Mouse (Mus musculus) right cerebral cortex, adult 2 months (tissue): ENCODE data around the gene Klk14.
A peak's percentile ranks its signal among the peaks of the same experiment; 100 is the strongest.
"Not testable (repeated sequence)": the region's sequence is repeated elsewhere in the genome, so short reads cannot be mapped to it uniquely, and the experiment has no call there.

Experiments used
- DNase-seq, 2 experiments: peaks; one replicate each; pipeline ENCODE4 v3.0.0; 2021 to 2022; ENCODE audit warnings: low spot score in 2 of 2

Klk14 gene

DNA sequence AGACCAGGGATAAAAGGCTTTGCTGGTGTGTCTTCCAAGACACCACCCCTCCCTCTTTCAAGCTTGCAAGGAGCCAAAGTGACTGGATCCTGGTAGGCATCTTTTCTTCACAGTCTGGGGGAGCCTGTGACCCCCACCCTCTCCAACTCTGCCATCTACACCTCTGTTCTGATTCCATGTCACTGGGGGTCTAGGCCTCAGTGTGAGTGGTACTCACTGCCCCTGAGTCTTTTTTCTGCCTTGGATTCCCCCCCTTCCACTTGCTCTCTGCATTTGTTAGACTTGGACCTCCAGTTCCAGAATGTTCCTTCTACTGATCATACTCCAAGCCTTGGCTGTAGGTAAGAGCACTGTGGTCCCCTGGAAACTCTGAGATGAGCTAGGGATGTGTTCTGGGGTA is at the start of gene Klk14:
TSS of gene Klk14 (plus strand) at position 301 of the 400 bp plus-strand sequence.
- no peak for DNase-seq

DNA sequence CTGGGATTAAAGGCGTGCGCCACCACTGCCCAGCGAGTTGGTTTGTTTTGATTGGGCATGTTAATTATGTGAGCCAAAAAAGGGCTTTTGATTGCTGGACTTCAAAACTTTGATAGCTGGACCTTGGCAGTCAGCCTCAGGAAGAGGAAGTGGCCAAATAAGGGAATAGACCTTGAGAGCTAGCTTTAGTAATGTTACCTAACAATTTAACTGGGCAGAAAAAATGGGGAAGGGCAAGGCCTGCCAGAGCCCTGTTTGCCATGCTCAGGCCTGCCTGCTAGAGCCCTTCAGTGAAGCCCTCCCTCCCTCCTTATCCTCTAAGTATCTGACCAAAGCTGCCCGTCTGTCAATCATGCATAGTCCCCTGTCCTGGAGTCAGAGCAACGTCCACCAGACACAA is 47.6 kb upstream of the Klk14 start:
- DNase-seq = no peak

DNA sequence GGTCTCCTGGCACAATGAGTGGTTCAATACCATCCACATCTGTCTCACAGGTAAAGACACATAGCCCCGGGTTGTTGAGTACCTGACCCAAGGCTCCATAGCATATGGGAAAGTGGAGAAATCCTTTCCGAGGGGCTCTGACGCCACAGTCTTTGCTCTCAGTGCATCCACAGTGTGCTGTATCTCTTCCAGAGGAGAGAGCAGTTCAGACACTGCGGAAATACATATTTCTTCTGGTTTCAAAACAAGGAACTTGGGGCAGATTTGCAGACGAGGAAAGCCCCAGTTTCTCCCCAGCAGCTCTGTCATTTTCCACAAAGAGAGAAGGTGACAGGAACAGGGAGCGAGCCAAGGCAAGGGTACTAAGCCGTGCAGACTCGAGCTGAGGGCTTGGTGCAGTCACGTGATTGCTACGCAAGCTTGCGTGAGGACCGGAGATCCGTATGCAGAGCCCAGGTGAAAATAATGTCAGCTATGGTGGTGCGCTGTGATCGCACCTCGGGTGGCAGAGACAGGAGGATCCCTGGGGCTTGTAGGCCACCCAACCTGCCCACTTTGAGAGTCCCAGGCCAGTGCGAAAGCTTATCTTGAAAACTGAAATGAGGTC is 47.1 kb upstream of the Klk14 start:
- DNase-seq = no peak

DNA sequence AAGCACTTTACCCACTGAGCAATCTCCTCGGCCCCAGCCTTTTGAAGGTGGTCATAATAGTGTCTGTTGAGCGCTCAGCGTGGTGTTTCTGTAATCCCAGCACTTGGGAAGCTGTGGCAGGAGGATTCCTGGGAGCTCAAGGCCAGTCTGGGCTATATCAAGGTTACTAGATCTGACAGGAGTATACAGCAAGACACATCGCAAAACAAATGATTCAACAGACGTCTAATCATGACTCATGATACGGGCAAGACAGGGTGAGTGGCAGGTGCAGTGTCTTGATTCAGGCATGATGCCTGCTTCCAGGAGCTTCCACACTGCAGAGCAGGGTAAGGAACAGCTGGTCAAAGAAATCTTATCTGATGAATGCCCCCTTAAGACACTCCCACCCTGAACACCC is 37.5 kb upstream of the Klk14 start:
- no peak for DNase-seq

DNA sequence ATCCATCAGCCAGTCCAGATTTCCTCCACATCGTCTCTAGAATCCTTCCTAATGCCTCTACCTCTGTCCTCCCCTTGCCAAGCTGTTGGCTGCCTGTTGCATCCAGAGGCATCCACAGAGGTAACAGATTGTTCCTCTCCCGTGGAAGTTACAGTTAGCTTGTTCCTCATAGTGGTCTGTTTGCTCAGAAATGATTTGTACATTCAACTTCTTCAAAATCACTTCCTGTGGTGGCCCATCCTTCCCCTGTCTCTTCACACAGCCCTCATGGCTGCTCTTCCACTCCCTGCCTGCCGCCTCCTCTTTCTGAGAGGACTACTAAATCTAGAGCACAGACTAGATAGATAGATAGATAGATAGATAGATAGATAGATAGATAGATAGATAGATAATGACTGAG is 35.7 kb upstream of the Klk14 start:
- DNase-seq = no peak

DNA sequence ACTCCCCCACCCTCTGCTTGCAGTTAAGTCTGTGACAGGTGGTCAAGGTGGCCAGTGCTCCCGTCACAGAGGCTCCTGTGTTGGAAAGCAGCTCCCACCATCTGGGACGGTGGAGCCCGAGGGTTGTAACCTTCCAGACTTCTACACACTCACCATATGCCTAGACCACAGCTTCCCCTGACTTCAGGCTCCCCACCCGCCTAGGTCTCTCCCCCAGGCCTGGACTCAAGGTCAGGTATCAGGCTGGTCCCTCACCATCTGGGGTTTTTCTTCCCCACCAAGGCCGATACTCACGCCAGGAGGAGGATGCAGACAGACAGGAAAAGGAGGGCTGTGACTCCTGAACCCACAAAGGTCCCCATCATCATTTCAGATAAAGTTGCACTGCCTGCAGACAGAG is 34.0 kb upstream of the Klk14 start:
- DNase-seq = no peak

DNA sequence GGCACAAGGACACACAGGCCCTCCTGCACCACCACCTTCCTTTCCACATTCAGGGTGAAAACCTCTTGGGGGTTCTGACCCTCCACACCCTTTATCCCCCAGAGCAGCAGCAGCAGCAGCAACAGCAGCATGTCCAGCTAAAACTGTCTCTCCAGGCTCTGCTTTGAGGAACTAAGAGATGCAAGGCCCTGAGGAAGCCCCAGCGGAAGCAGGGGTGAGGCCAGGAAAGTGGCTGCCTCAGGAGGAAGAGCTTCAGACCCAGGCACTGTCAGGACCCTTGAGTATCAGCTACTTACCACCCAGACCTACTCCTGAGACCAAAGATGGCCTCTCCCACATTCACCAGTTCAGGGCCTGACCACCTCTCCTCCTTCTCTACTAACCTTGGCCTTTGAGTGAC is 30.2 kb upstream of the Klk14 start, which contains the start of gene Siglece:
TSS of gene Siglece (minus strand) at position 160 of the 400 bp plus-strand sequence.
- DNase-seq = no peak

DNA sequence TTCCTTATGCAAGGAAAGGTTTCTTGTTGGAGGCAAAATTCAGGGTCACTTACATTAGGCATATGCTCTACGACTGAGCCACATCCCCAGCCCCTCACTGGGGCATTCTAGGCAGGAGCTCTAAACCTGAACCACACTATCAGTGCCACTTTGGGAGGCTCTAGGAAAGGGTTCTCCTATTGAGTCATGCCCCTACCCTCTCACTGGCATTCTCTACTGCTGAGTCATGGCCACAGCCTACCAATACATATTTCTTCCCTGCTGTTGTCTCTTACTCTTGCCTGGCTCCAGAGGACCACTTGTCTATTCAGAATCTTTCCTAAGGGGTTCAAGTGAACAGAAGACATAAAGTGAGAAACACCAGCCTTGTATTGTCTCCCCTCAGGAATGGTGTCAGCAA is 27.4 kb upstream of the Klk14 start:
- DNase-seq = no peak

DNA sequence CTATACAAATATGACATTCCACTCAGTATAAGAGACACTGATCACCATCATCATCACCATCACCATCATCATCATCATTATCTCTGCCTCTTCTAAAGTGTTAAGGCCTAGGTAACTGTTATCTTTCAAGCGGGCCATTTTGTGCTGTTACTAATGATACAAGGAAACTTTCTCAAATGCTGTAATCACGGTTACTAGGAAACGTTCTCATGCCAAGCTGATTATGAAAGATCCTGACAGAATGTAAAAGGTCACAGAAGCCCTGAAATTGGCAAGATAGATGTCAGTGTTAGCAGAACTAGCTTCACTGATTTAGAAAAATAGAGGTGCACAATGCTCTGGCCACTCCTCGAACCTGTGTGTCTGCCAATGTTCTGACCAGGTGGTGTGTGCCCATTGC is 23.0 kb upstream of the Klk14 start:
- not testable (repeated sequence) for DNase-seq

DNA sequence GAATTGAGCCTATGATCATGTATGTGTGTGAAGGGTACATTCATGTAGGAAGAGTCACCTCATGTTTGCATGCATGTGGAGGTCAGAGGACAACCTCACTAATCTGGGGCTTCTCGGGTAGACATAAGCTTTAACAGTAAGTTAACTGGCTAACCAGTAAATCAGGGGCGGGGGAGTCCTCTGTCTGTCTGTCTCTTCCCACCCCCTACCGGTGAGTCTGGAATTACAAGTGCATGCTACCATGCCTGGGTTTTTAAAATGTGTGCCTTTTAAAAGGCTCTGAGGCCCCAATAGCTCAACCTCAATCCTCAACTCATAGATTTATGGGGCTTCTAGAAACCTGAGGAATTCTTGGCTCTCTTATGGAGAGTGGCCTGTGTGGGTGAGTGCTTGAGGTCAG is 21.6 kb upstream of the Klk14 start:
- no peak for DNase-seq

DNA sequence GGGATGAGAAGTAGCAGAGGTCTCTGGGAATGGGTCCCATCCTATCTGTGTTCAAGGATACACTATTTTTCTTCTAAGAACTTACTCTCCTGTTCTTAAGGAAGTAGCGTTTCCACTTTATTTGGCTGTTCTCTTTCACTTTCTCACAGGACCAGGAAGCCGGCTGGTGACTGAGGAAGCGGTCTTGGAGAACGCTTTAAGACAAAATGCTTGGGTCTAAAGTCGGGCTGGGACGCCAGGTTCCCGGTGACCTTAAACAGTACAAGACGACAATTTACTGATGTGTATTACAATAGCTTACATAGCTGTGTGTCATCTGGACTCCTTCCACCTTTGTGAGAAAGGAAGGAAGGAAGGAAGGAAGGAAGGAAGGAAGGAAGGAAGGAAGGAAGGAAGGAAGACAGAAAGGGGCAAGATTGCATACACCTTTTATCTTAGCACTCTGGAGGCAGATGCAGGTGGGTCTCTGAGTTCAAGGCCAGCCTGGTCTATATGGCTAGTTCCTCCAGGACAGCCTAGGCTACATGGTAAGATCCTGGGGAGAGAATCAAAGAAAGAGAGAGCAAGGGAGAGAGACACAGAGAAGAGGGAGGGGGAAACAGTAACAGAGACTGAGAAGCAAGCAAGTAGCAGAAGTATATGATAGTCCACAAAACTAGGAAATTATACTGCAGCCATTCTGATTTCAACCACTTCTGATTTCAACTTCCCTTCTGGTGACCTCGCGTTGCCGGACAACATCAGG is 19.0 kb upstream of the Klk14 start:
- peak in 1 of 2 experiments; percentile 4 for DNase-seq

DNA sequence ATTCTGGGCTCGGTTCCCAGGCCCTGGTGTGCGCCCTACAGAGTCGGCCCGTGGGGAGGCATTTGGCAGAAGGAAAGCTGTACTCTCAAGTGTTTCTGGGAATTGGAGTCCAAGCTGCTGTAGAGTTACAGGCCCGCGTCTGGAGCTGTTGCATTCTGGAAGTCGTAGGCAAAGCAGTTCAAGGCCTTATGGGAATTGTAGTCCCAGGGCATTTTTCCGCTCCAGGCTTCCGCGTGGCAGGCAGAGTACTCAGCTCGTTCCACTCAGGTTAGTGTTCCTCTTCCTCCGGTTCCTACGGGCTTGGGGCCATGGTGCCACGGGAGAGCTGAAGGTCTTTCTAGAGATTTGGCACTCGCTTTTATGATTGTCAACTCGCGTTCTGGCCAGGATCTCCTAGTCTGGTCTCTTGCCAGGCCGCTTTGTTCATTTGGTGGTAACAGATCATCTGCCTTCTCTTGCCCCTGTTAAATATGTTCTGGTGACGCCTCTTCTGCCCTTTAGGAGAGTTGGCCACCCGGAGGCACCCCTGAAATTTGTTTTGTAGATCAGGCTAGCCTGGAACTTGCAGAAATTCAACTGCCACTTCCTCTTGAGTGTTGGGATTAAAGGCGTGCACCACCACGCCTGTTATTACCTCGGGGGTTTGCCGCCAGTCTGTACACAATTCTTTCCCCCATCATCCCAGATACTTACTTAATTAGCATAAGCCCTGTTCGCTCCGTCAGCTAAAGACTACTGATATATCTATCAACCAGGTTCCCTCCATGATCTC is 18.2 kb upstream of the Klk14 start, which contains the start of gene Ctu1:
TSS of gene Ctu1 (plus strand) at position 208 of the 772 bp plus-strand sequence.
- peak; percentile 90 to 93 for DNase-seq

DNA sequence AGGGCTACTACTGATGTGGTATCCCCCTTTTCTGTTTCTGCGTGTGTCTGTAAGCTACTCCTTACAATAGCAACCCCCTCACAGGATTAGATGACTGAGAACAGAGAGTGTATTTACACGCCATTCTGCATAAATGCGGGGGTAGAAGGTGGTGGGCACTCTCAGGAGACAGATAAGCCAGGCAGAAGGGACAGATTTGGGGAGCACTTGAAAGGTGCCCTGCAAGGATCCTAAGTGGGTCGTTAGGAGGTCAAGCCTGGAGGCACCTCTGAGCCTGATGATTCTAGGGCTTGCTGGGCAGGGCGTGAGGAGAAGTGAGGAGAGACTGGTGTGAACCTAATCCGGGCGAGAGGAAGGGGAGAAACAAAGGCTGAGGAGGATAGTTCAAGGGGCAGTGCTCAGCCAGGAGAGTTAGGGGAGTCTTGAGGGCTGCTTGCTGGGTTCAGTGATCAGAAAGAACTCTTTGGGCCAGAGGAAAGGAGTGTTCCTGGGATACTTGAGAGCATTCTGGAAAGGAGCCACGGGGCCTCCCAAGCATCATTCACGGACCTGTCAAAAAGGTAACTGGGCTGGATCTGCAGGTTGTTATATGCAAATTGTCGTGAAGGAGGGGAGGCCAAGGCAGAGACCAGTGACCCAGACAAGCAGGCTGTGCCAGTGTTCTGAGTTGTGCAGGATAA is 17.5 kb upstream of the Klk14 start:
- peak in 1 of 2 experiments; percentile 7 for DNase-seq

DNA sequence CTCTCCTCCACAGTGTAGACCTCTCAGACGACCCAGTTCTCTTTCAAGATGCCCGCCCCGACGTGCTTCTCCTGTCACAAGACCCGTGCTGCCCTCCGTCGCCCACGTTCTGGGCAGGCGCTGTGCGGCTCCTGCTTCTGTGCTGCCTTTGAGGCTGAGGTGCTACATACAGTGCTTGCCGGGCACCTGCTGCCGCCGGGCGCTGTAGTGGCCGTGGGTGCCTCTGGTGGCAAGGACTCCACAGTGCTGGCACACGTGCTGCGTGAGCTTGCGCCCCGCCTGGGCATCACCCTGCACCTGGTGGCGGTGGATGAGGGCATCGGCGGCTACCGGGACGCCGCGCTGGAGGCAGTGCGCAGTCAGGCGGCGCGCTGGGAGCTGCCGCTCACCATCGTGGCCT is 15.1 kb upstream of the Klk14 start:
- no peak for DNase-seq

DNA sequence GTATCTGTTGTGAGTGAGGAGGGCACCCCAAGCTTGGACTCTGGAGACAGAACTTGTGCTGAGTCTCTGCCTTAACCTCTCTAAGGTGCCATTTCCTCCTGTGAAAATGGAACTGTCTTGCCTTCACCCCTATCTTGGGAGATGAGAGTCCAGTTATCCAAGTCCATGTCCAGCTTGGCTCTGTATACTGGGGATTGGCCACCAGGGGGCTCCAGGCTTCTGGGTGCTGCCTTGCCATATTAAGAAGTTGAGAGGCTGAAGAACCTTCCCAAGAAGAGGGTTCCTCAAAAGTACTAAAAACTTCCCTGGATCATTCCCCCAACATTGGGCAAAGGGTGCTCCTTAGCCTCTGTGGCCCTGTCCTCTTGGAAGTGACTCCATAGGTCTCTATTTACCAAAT is 11.7 kb upstream of the Klk14 start:
- DNase-seq = peak; percentile 48 to 54

DNA sequence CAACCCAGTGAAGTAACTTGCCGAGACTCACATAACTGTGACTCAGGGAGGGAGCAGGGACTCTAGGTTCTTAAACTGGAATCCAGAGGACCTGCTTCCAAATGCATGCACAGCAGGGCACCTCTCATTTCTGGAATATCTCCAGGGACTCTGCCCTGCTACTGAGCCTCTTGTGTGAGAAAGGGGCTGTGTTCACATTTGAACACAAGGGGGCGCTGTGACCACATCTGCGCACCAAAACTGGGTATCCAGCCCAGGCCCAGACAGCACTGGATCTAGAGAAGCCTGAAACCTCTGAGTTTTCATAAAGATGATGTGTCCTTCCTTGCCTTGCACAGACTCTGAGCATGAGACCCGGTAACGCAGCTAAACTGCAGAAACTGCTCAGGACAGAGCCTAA is 9.3 kb upstream of the Klk14 start:
- DNase-seq = peak; percentile 74 to 75

DNA sequence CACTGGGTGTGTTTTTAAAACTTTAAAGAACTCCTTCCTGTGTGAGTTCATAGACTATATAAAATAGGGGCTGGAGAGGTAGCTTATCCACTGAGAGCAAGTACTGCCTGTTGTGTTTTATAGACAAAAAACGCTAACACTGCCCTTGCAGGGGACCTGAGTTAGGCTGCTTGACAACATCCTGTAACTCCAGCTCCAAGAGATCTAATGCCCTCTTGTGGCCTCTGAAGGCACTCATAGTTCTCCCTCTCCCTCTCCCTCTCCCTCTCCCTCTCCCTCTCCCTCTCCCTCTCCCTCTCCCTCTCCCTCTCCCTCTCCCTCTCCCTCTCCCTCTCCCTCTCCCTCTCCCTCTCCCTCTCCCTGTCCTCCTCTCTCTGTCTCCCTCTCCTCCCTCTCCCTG is 7.7 kb upstream of the Klk14 start:
- DNase-seq = not testable (repeated sequence)

DNA sequence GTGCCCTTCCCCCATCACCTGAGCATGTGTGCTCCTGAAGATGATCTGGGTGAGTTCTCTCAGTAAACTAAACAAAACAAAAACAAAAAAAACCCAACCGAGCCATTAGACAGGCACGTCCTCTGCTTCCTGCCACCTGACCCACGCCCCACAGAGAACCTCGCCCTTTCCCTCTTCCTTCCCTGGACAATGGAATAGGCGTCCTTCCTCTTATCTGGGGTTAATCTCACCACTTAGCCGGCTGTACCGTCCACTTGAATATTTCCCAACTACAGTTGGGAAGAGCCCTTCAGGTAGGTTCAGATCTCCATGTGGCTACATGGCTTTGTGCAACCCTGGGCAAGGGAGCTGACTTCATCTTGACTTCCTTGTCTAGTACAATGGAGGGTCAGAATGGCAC is 5.1 kb upstream of the Klk14 start:
- no peak for DNase-seq

DNA sequence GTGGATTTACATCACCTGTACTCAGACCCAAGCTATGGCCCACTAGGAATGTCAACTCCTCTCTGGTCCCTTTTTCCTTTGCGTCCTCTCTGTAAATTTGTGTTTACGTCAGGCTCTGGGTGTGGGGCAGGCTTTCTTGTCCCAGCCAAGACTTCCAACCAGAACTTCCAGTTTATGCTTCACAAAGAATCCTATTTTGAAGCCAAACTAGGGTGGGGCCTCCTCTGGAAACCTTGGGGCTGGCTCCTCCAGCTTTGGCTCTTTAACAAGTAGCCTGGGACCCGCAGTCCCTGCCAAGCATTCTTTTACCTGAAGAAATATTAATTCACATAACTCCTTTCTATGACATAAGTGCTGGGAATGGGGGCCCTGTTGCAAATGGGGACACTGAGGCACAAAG is 19.8 kb downstream of the Klk14 start:
- no peak for DNase-seq

DNA sequence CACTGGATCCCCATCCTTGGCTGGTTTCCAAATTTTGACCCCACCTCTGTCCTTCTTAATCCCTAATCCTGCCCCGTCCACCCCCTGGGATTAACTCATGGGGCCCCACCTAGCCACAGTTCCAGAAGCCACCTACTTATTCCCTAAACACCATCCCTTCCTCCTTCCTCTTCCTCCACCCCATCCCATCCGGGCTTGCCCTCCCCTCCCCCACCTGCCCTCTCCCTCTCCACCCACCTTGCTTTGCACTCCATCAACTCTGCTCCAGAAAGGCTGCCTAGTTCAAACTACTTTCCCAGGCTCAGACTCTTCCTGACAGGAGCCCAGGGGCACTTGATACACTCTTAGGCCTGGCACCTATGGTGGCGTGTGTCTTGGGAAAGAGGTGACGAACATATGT is 22.0 kb downstream of the Klk14 start, which contains the start of gene Klk13:
TSS of gene Klk13 (plus strand) at position 301 of the 400 bp plus-strand sequence.
- no peak for DNase-seq

DNA sequence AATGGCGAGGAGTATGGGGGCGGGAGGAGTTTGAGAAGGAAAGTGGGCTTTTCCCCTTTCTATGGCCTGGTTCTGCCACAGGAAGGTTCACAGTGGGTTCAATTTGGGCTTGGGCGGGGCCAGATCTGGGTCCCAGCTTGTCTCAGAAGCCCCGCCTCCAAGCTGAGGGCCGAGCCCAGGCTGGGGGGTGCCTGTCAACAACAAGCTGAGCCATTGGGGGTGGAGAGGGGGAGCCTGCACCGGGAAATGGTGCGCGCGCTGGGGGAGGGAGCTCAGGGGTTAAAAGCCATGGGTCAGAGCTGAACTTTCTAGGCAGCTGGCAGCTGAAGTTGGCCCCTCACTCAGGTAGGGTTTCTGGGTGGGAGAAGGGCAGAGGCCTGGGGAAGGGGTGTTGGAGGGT is 22.7 kb downstream of the Klk14 start:
- no peak for DNase-seq

DNA sequence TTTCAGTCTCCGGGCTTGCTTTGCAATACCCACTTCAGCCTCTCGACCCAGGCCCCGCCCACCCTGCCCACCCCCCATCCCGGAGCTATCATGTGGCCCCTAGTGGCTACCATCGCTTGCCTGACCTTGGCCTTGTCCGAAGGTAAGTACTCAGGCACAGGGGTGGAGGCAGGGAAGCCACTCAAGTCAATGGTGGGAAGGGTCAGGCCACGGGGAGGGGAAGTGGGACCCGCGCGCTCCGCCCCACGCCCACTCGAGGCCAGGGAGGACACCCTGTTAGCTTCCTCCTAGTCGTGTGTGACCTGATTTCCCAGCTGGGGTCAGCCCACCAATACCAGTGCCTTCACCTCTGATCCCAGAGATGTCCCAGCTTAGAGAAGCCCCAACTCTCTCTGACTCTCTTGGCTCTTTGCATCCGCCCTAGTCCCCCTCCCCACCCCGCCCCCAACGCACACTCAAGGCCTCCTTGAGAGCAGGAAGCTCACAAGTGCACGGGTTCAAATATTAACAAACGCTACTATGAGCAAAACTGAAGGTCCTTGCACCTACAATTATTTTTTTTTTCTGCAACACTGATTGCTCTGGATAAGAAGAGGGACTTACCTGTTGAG is 23.6 kb downstream of the Klk14 start:
- no peak for DNase-seq
